Mouse (Mus musculus) mammary gland, adult 2 months (tissue): ENCODE measurements around the gene Ints4. TPM values are rescaled to one million over a fixed set of nuclear protein-coding genes. Genes with fewer than 3 reads are reported as not detected.

ENCODE experiments used
- polyA plus RNA-seq: library from polyadenylated mRNA; depleted of rRNA; stranded (reverse); fragments of >200 nt; gene quantifications from 2 replicates; pipeline ENCODE4 v1.2.3, GENCODE M21; 2012; ENCODE audit warnings: low replicate concordance; rRNA removed

Gene Ints4
- polyA plus RNA-seq = 79.2 and 104 TPM in 2 replicates

GRCm38 (mm10) chr7:97480821-97481339 is at the start of gene Ints4:
TSS of gene Ints4 (plus strand) at chr7:97480956.

GRCm38 (mm10) chr7:97451023-97451422 is 29.7 kb upstream of the Ints4 start, which contains the start of gene Kctd14:
TSS of gene Kctd14 (plus strand) at chr7:97451323.

GRCm38 (mm10) chr7:97579067-97579975 is 98.6 kb downstream of the Ints4 start, which contains the start of the genes Aamdc and Rsf1:
TSS of gene Aamdc (minus strand) at chr7:97579497.
TSS of gene Rsf1 (plus strand) at chr7:97579889.

Other genes with a start within 250 kb of the Ints4 start
- 11.1 and 11.9 TPM in 2 replicates for gene Usp35, start 148.9 kb upstream of the Ints4 start, polyA plus RNA-seq
- 7.2 and 17.3 TPM in 2 replicates for gene Kctd21, start 148.6 kb upstream of the Ints4 start, polyA plus RNA-seq
- 9.1 and 18.5 TPM in 2 replicates for gene Alg8, start 109.3 kb upstream of the Ints4 start, polyA plus RNA-seq
- gene Ndufc2, start 81.0 kb upstream of the Ints4 start, polyA plus RNA-seq = 148 and 177 TPM in 2 replicates
- 1,438 and 2,003 TPM in 2 replicates for gene Thrsp, start 63.2 kb upstream of the Ints4 start, polyA plus RNA-seq
- 3.5 and 7.8 TPM in 2 replicates for gene Kctd14, start 29.6 kb upstream of the Ints4 start, polyA plus RNA-seq
- 33.0 and 66.8 TPM in 2 replicates for gene Aamdc, start 98.5 kb downstream of the Ints4 start, polyA plus RNA-seq
- 1.6 and 2.5 TPM in 2 replicates for gene Rsf1, start 98.9 kb downstream of the Ints4 start, polyA plus RNA-seq
- 23.8 and 24.8 TPM in 2 replicates for gene Clns1a, start 215.7 kb downstream of the Ints4 start, polyA plus RNA-seq